Mouse (Mus musculus) right cerebral cortex, adult 2 months (tissue): ENCODE results near the gene Epdr1.
"Not testable (repeated sequence)": the region's sequence is repeated elsewhere in the genome, so short reads cannot be mapped to it uniquely, and the experiment has no call there.

ENCODE experiments used
- DNase-seq, 2 experiments: peaks; one replicate each; pipeline ENCODE4 v3.0.0; 2021 to 2022; ENCODE audit warnings: low spot score in 2 of 2

Epdr1 gene

DNA sequence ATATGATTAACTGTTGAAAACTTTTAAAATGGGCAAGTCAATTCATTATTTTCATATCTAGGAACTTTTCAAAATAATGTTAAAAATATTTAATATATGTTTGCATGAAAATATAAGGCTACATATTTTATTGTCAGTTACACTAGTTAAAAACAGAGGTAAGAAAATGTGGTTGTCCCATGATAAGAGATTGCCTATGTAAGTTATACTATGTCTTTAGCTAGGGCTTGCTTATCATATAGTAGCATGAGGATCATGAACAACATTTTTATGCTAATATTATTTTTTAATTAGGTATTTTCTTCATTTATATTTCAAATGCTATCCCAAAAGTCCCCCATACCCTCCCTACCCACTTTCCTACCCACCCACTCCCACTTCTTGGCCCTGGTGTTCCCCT is 14.8 kb downstream of the Epdr1 start:
- DNase-seq = no peak

DNA sequence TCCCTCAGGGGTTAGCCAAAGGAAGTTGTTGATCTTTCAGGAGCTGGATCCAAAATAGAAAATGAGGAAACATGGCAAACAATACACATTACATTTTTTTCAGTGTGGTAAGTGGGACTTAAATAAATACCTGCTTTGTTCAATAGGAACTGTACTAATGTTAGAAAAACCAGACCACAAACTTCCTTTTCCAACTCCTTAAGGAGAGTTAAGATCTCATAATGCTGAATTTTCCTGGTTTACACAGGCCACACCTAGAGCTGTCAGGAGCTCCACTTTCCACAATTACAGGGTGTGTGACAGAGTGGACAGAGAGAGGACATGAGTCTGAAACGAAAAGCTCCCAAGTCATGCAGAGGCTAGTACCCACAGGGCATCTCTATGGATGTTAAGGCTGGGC is 16.0 kb downstream of the Epdr1 start:
- DNase-seq = no peak

DNA sequence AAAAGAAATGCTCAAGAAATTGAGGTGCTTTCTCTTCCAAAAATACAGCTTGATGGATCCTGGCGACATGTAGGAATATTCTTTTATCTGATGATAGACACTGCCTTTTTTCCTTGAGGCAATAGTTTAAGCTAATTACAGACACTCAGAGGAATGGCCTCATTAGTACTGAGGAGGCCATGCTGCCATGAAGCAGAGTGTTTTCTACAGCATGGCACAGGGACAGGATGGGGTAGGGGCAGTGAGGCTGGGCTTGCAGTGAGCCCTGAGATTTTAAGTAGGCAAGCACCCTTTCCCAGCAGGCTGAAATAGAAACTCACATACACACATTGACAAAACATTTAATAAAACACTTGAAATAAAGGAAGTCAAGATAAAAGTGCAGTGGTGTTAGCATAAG is 17.2 kb downstream of the Epdr1 start:
- no peak for DNase-seq

DNA sequence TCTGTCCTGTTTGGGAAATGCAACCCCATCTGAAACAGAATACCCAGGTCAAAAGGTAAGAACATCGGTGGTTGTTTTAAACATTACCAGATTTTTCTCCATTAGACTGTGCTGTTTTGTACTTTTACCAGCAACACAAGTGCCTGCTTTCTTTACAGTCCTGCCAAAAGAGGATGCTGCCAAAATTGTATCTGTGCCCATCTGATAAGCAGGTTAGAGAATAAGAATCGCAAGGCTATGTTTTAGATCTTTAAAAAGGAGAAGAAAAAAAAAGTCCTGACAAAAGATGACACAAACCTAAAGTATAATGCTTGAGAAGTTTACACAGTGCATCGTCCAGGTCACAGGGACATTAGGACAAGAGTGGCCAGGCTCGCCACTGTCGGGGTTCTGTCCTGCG is 20.5 kb downstream of the Epdr1 start:
- no peak for DNase-seq

DNA sequence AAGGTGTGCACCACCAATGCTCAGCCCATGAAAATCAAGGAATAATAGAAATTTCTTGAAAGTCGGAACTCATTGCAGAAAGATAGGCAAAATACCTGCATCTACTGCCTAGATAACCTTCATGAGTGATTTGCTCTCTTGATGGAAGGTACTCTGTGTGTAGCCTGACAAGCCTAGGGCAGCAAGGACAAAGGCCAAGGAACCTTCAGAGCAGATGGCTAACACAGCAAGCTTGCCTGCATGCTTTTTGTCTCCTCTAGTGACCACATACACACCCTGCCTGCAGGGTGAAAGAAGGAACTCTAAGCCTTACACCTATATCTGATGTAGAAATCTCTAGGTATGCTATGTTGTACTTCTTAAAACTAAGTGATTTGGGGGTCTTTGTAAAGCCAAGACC is 24.6 kb downstream of the Epdr1 start:
- no peak for DNase-seq

DNA sequence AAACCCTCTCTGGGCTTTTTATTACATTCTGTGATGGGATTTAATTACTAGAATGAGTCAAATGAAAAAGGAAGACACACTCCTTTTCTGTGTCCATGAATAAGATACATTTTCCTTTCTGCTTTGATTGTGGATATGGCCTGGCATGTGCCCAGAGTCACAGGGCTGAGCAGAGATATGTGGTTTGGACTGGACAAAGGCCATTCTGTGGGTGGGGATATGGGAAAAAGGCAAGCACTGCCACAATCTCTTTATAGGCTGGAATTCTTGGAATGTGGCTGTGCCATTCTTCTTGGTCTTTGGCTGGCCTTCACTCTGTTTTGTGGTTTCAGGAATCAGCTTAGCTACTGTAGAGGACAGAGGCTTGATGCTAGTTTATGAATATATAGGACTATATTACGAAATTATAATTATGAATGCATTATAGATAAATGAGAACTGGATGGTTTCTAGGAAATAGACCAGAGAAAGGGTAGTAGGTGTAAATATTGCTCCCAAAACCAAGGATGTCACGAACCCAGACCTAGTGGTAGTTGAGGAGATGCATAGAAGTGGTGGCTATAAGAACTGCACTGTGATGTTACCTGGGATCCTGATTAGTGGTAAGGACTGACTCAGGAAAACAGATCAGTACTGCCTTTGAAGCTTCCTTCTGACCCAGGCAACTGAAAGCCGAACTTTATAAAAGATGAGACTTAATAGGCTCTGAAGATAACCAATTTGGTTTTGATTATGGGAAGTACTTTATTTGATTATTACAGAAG is 28.5 kb downstream of the Epdr1 start:
- no peak for DNase-seq

DNA sequence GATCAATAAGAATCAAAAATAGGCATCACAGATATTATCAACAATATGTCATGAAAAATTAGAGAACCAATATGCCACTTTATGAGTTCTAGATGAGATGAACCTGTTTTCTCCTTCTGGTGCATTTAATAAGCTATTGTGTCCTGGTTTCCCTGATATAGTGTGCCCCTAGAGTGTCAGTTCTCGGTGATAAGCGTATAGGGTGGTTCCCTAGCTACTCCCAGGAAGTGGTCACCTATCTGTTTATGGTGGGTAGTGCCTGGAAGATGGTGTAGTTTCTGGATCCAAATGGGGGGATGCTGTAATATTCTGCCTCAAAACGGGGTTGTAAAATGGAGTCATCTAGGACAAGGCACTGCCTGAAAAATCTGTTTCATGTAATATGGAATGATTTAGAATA is 43.8 kb downstream of the Epdr1 start:
- no peak for DNase-seq

DNA sequence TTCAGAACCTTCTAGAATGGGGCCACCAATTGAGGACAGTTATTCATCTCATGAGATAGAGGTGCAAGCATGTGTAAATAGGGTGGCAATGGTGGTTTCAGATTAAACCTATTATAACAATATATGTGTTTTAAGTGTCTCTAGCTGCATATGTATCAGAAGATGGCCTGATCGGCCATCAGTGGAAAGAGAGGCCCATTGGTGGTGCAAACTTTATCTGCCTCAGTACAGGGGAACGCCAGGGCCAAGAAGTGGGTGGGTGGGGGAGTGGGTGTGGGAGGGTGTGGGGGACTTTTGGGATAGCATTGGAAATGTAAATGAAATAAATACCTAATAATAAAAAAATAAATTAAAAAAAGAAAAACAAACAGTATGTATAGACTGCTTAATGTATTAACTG is 45.0 kb downstream of the Epdr1 start:
- DNase-seq = not testable (repeated sequence)

DNA sequence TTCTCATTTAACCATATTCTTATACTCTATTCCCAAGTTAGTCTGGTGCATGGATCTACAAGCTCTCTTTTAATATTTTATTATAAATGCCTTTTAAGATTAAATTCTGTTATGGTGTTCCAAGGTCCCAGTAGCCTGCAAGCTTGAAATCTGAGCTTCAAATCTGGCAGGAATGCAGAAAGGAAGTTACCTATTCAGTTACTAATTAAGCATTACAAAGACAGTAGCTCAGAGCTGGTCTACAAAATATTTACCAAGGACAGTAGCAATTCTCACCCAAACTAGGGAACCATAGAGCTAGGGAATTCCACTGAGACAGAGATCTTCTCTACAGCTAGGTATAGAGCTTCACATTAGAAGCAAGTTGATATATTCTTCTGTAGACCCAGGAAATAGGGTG is 49.6 kb downstream of the Epdr1 start:
- DNase-seq = not testable (repeated sequence)

DNA sequence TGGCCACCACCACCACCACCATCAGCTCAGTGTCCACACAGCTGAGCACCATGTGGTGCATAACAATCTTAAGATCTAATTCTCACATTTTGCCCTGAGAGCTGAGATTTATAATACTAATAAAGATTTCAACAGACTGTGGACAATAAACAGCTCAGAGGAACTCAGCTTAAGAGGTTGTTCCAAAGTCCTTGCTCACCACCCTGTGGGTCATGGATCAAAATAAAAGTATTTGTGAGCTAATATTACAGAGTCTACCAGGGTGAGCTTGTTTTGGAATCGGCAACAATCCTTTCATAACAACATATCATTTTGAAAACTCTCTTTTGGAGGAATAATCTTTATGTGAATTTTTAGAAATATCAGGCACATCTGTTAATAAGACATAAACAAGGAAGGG is 57.2 kb downstream of the Epdr1 start:
- no peak for DNase-seq

DNA sequence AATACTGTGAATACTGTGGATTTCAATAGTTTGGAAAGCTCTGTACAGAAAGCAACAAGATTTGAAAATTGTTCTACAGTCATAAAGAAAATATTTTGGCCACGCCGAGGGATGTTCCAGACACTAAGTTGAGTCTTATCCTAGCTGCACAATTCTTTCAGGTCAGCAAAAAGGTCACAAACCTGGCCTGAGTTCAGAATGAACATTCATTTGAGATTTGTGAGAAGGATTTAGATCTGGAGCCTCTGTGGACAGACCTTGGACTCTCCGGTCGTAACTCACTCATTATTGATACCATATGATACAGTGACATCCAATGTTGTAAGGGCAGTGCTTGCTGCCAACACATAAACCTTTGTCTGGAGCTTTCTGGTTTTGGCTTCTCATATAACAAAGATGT is 64.3 kb downstream of the Epdr1 start:
- DNase-seq = no peak
